Comparison of ENCODE assay signal across 12 mouse cellular contexts in genomic region chr7:30730064-30730722, GRCm38 (mm10). TPM values are rescaled to one million over a fixed set of nuclear protein-coding genes. Genes with fewer than 3 reads are reported as not detected.
DNase-seq lines count a peak whose midpoint lies in the region; ATAC-seq and TF ChIP-seq lines count a peak whose summit lies in the region.
"Not testable (repeated sequence)": the region's sequence is repeated elsewhere in the genome, so short reads cannot be mapped to it uniquely, and the experiment has no call there.
"Had no signal": no experiment of that assay in that cellular context is flagged by ENCODE, and none has a peak within 500 bp of the region (broad histone marks: within the 10 kb centered on the region; RNA-seq: fewer than 3 reads in every experiment).

No protein-coding gene starts in this region.

- in situ Hi-C loops in ES-E14 (cut with MboI; ENCODE audit: low sequenced_read_pairs in 2 of 2, unreplicated experiment in 2 of 2): not testable (repeated sequence)

- not testable (repeated sequence) for TF ChIP-seq CTCF in liver, adult 2 months (IDR thresholded peaks at IDR 0.05; ENCODE audit: low read depth, low read length)

- H3K4me2 ChIP-seq in heart, embryonic 16.5 days (ENCODE audit: low read depth, low read length): peak overlapping the region; percentile 73
- H3K4me2 ChIP-seq in midbrain, embryonic 11.5 days: peak overlapping the region; percentile 87

- WGBS in forebrain, embryonic 10.5 days: 30% methylated on average over 15 of the region's 22 CpGs
- WGBS in heart, embryonic 16.5 days: 28% methylated on average over 14 of the region's 22 CpGs
- WGBS in liver, adult 2 months: 18% methylated on average over 13 of the region's 22 CpGs
- 16% methylated on average over 21 of the region's 22 CpGs for whole genome bisulfite sequencing in midbrain, embryonic 11.5 days

- H3K9ac ChIP-seq in ES-E14 (ENCODE audit: insufficient read depth, low read depth, low read length, poor library complexity, severe bottlenecking): not testable (repeated sequence)
- peak overlapping the region; percentile 92 for H3K9ac ChIP-seq in heart, embryonic 16.5 days (ENCODE audit: low read length)
- H3K9ac ChIP-seq in liver, adult 2 months (ENCODE audit: low read depth, low read length): peak overlapping the region; percentile 89
- H3K9ac ChIP-seq in midbrain, embryonic 11.5 days (ENCODE audit: low read length): peak overlapping the region; percentile 90

- H3K27ac ChIP-seq in ES-E14 (ENCODE audit: insufficient read depth, low read depth, low read length, poor library complexity, severe bottlenecking): not testable (repeated sequence)
- H3K27ac ChIP-seq in forebrain, embryonic 10.5 days: peak overlapping the region; percentile 91
- H3K27ac ChIP-seq in heart, embryonic 16.5 days (ENCODE audit: low read length): peak overlapping the region; percentile 90
- peak overlapping the region; percentile 86 for H3K27ac ChIP-seq in liver, adult 2 months (replicated peaks; ENCODE audit: insufficient read depth, low read depth, low read length)
- H3K27ac ChIP-seq in midbrain, embryonic 11.5 days (ENCODE audit: low read depth, low read length): peak overlapping the region; percentile 82; the same call in 1 of the 2 replicates

- H3K4me1 ChIP-seq in ES-E14 (ENCODE audit: control insufficient read depth in 2 of 2, insufficient read depth in 2 of 2, low read length in 2 of 2, poor library complexity in 1 of 2): not testable (repeated sequence)
- H3K4me1 ChIP-seq in forebrain, embryonic 10.5 days: peaks cover 23% of the 10 kb centered on the region
- peaks cover 14% of the 10 kb centered on the region for H3K4me1 ChIP-seq in heart, embryonic 16.5 days (ENCODE audit: control insufficient read depth, insufficient read depth, low read length)
- H3K4me1 ChIP-seq in liver, adult 2 months (ENCODE audit: control insufficient read depth, insufficient read depth, low read length): peaks cover 21% of the 10 kb centered on the region
- H3K4me1 ChIP-seq in midbrain, embryonic 11.5 days (ENCODE audit: control insufficient read depth, insufficient read depth, low read length): peaks cover 16% of the 10 kb centered on the region

- not testable (repeated sequence) for DNase-seq in ES-E14 (ENCODE audit: low read depth, low spot score); forebrain, embryonic 10.5 days (ENCODE audit: extremely low spot score, low spot score); liver, adult 2 months (ENCODE audit: extremely low read depth, low read depth, low spot score)
- peak; percentile 55 for DNase-seq in cerebellum, adult 9-10 months
- peak; percentile 18 for DNase-seq in kidney, adult 18-20 months
- DNase-seq in midbrain, embryonic 11.5 days (ENCODE audit: low spot score, missing footprints): peak; percentile 86
- DNase-seq in right cerebral cortex, adult 2 months (ENCODE audit: low spot score in 2 of 2): peak; percentile 26 to 31

- not testable (repeated sequence) for TF ChIP-seq POLR2A in liver, adult 2 months (IDR thresholded peaks at IDR 0.05; ENCODE audit: extremely low read depth, insufficient read depth, low read length)

- H3K79me2 ChIP-seq in liver, adult 2 months (ENCODE audit: control insufficient read depth, insufficient read depth, low read length): not testable (repeated sequence)

- ATAC-seq in heart, embryonic 16.5 days (replicated peaks; ENCODE audit: extremely low read depth, insufficient read depth, low FRiP score); midbrain, embryonic 11.5 days (ENCODE audit: low FRiP score): not testable (repeated sequence)

- H3K9me3 ChIP-seq in ES-E14 (ENCODE audit: control insufficient read depth, insufficient read depth, low read depth, low read length); forebrain, embryonic 10.5 days; heart, embryonic 16.5 days (replicated peaks; ENCODE audit: control insufficient read depth, low read length); midbrain, embryonic 11.5 days (ENCODE audit: control insufficient read depth, low read length): not testable (repeated sequence)

- not testable (repeated sequence) for H3K27me3 ChIP-seq in forebrain, embryonic 10.5 days (ENCODE audit: poor library complexity, severe bottlenecking); heart, embryonic 16.5 days (ENCODE audit: control insufficient read depth, insufficient read depth, low read length); liver, adult 2 months (ENCODE audit: control insufficient read depth, insufficient read depth, low read length); midbrain, embryonic 11.5 days (ENCODE audit: control insufficient read depth, insufficient read depth, low read length)

- H3K36me3 ChIP-seq in ES-E14 (ENCODE audit: control insufficient read depth, insufficient read depth, low read length, poor library complexity, severe bottlenecking); liver, adult 2 months (ENCODE audit: control insufficient read depth, insufficient read depth, low read length); midbrain, embryonic 11.5 days (ENCODE audit: control insufficient read depth, insufficient read depth, low read length): not testable (repeated sequence)
- peaks cover 64% of the 10 kb centered on the region for H3K36me3 ChIP-seq in forebrain, embryonic 10.5 days (replicated peaks)
- H3K36me3 ChIP-seq in heart, embryonic 16.5 days (ENCODE audit: control insufficient read depth, insufficient read depth): peaks cover 16% of the 10 kb centered on the region

- peak overlapping the region; percentile 76 to 78 for H3K4me3 ChIP-seq in ES-E14 (ENCODE audit: insufficient read depth in 1 of 2, low read depth in 1 of 2, low read length in 2 of 2, poor library complexity in 1 of 2, severe bottlenecking in 1 of 2)
- peak overlapping the region; percentile 88 for H3K4me3 ChIP-seq in forebrain, embryonic 10.5 days
- peak overlapping the region; percentile 80 for H3K4me3 ChIP-seq in heart, embryonic 16.5 days (ENCODE audit: low read length)
- peak overlapping the region; percentile 75 for H3K4me3 ChIP-seq in liver, adult 2 months (ENCODE audit: insufficient read depth, low read depth, low read length)
- peak overlapping the region; percentile 78 for H3K4me3 ChIP-seq in midbrain, embryonic 11.5 days (ENCODE audit: low read depth, low read length)

RNA-seq across cellular contexts. Expression of gene Tmem147, which starts 0.9 kb away (rescaled TPM):
- total RNA-seq in ES-E14 (2012; rRNA removed): 137 and 155 TPM in 2 replicates
- polyA plus RNA-seq in forebrain, embryonic 10.5 days (2016; fragmentation: Nextera tagmentation; extraction: Ambion mirVana): 154 and 158 TPM in 2 replicates
- 197 and 203 TPM in 2 replicates for polyA plus RNA-seq in heart, embryonic 16.5 days (2015; fragmentation: Nextera tagmentation; extraction: Ambion mirVana)
- total RNA-seq in liver, adult 2 months (2014; rRNA removed): 124 and 146 TPM in 2 replicates
- 248 and 335 TPM in 2 replicates for polyA plus RNA-seq in liver, adult 2 months (2012; rRNA removed)
- polyA plus RNA-seq in midbrain, embryonic 11.5 days (2014; fragmentation: Nextera tagmentation; extraction: Ambion mirVana): 140 and 153 TPM in 2 replicates

RNA-seq across cellular contexts. Expression of gene Gapdhs, which starts 13.3 kb away (rescaled TPM):
- not detected in 2 replicates for total RNA-seq in ES-E14 (2012; rRNA removed)
- polyA plus RNA-seq in forebrain, embryonic 10.5 days (2016; fragmentation: Nextera tagmentation; extraction: Ambion mirVana): 0.16 and 0.48 TPM in 2 replicates
- polyA plus RNA-seq in heart, embryonic 16.5 days (2015; fragmentation: Nextera tagmentation; extraction: Ambion mirVana): 0.21 and 0.47 TPM in 2 replicates
- total RNA-seq in liver, adult 2 months (2014; rRNA removed): not detected in 2 replicates
- 0.50 and 1.3 TPM in 2 replicates for polyA plus RNA-seq in liver, adult 2 months (2012; rRNA removed)
- polyA plus RNA-seq in midbrain, embryonic 11.5 days (2014; fragmentation: Nextera tagmentation; extraction: Ambion mirVana): 0.19 and 0.48 TPM in 2 replicates
- total RNA-seq: adrenal gland, postnatal 14 days; gastrocnemius, postnatal 10 days; layer of hippocampus, postnatal 14 days had no signal
- polyA plus RNA-seq: urinary bladder, adult 2 months had no signal

RNA-seq across cellular contexts. Expression of gene Atp4a, which starts 18.2 kb away (rescaled TPM):
- total RNA-seq in ES-E14 (2012; rRNA removed): 1.4 and 5.0 TPM in 2 replicates
- polyA plus RNA-seq in forebrain, embryonic 10.5 days (2016; fragmentation: Nextera tagmentation; extraction: Ambion mirVana): 1.1 and 1.4 TPM in 2 replicates
- 0.37 and 0.39 TPM in 2 replicates for polyA plus RNA-seq in heart, embryonic 16.5 days (2015; fragmentation: Nextera tagmentation; extraction: Ambion mirVana)
- 2.6 and 4.4 TPM in 2 replicates for total RNA-seq in liver, adult 2 months (2014; rRNA removed)
- polyA plus RNA-seq in liver, adult 2 months (2012; rRNA removed): 1.3 and 4.2 TPM in 2 replicates
- polyA plus RNA-seq in midbrain, embryonic 11.5 days (2014; fragmentation: Nextera tagmentation; extraction: Ambion mirVana): 0.70 and 1.1 TPM in 2 replicates
- total RNA-seq: gastrocnemius, postnatal 10 days had no signal
- polyA plus RNA-seq: urinary bladder, adult 2 months had no signal

RNA-seq across cellular contexts. Expression of gene Sbsn, which starts 21.1 kb away (rescaled TPM):
- total RNA-seq in ES-E14 (2012; rRNA removed): 9.8 and 20.8 TPM in 2 replicates
- 0.73 and 1.0 TPM in 2 replicates for polyA plus RNA-seq in forebrain, embryonic 10.5 days (2016; fragmentation: Nextera tagmentation; extraction: Ambion mirVana)
- polyA plus RNA-seq in heart, embryonic 16.5 days (2015; fragmentation: Nextera tagmentation; extraction: Ambion mirVana): 1.6 and 1.8 TPM in 2 replicates
- 0.46 and 0.60 TPM in 2 replicates for total RNA-seq in liver, adult 2 months (2014; rRNA removed)
- polyA plus RNA-seq in liver, adult 2 months (2012; rRNA removed): 0.33 and 0.41 TPM in 2 replicates
- polyA plus RNA-seq in midbrain, embryonic 11.5 days (2014; fragmentation: Nextera tagmentation; extraction: Ambion mirVana): 0.54 and 1.1 TPM in 2 replicates

RNA-seq across cellular contexts. Expression of gene 2200002J24Rik, which starts 31.5 kb away (rescaled TPM):
- total RNA-seq in ES-E14 (2012; rRNA removed): 1.1 and 2.4 TPM in 2 replicates
- polyA plus RNA-seq in forebrain, embryonic 10.5 days (2016; fragmentation: Nextera tagmentation; extraction: Ambion mirVana): not detected in 2 replicates
- polyA plus RNA-seq in heart, embryonic 16.5 days (2015; fragmentation: Nextera tagmentation; extraction: Ambion mirVana): 1.0 and 1.8 TPM in 2 replicates
- total RNA-seq in liver, adult 2 months (2014; rRNA removed): 0.34 TPM in 1 of 2 replicates, not detected in the other
- not detected in 2 replicates for polyA plus RNA-seq in liver, adult 2 months (2012; rRNA removed)
- polyA plus RNA-seq in midbrain, embryonic 11.5 days (2014; fragmentation: Nextera tagmentation; extraction: Ambion mirVana): not detected in 2 replicates
- total RNA-seq: gastrocnemius, postnatal 10 days; layer of hippocampus, postnatal 14 days had no signal
- polyA plus RNA-seq: urinary bladder, adult 2 months had no signal
